Mouse (Mus musculus) spleen, adult 18-20 months (tissue): ENCODE results near the gene Cacna1d.

Experiments used
- DNase-seq, 2 experiments: peaks; one replicate each; pipeline ENCODE4 v3.0.0; 2022; ENCODE audit warnings: mixed read lengths in 2 of 2

Gene Cacna1d

DNA sequence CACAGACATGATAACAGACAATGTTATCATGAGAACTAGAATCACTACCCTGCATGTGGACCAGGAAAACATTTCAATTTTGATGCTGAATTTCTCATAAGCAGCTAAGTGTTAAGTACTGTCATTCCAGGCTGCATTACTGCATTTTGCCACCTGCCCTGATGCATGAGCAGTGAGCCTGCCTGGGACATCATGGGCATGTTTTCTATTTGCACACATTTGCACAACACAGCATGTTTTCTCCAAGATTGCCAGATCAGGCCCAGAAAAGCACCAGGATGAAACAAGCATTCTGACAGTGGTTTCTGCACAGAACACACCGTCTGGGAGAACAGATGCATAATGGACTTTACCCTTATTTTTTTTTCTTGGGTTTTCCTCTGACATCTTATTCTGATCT is 294.3 kb downstream of the Cacna1d start:
- no peak for DNase-seq

DNA sequence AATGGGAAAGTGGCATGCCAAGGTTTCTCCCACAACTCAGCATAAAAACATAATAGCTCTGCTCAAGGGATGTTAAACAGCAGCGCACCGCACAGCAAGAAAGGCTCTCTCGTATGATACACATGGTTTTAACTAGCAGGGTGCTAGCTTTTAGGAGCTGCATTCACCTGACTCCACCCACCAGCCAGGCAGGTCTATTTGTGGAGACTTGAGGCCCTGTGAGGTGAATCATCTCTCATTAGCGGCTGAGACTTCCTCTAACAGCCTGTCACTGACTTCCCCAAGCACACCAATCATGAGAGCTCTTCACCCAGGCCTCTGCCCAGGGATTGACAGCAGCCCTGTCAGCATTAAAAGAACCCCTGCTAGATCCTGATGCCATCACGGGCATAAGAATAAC is 295.0 kb downstream of the Cacna1d start:
- peak; percentile 55 to 59 for DNase-seq

DNA sequence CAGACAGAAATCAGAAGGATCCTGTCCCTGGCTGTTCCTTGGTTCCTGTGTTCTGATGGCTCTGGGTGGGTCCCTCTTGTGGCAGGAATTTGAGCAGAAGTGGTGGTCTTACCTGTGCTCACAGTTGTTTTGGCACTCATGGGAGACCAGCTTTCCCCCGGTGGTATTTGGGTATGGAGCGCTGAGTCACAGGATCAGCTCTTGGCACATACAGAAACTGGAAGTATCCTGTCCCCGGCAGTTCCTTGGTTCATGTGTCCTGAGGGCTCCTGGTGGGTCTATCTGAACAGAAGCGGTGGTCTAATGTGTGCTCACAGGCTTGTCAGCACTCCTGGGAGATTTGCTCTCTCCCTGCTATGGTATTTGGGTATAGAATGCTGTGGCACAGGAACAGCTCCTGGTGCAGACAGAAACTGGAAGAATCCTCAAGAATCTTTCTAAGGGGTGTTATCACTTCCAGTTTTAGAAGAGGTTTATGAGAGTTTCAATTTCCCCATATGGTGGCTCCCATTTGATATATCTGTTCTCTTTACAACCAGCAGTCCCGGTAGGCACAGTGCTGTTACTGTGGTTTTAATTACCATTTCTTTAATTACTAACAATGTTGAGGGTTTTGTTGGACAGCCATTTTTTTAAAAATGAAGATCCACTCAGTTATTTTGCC is 300.8 kb downstream of the Cacna1d start:
- no peak for DNase-seq

DNA sequence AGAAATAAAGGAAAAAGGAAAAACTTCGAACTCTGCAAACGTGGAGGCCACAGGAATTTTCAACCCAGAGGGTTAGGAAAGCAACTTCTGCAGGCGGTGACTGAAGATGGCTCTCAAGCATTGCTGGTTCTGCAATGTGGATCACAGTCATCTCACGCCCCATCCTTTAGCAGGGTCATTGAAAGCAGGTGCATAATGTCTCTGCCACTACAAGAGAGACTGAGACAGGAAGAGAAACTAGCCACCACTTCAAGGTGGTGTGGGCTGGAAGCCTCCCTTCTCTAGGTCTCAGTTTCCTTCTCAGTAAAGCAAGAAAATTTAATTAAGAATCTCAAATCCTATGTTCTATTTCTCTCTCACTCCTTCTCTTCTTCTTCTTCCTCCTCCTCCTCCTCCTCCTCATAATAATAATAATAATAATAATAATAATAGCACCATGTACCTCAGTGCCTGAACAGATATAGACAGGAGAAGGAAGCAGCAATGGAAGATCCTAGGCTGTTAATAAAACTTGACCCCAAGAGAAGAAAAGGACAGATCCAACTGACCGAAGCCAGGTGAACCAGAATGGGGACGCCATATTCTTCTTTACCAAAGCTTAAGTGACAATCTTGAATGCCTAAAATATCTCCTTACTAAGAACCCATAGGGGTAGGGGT is 305.5 kb downstream of the Cacna1d start:
- no peak for DNase-seq

DNA sequence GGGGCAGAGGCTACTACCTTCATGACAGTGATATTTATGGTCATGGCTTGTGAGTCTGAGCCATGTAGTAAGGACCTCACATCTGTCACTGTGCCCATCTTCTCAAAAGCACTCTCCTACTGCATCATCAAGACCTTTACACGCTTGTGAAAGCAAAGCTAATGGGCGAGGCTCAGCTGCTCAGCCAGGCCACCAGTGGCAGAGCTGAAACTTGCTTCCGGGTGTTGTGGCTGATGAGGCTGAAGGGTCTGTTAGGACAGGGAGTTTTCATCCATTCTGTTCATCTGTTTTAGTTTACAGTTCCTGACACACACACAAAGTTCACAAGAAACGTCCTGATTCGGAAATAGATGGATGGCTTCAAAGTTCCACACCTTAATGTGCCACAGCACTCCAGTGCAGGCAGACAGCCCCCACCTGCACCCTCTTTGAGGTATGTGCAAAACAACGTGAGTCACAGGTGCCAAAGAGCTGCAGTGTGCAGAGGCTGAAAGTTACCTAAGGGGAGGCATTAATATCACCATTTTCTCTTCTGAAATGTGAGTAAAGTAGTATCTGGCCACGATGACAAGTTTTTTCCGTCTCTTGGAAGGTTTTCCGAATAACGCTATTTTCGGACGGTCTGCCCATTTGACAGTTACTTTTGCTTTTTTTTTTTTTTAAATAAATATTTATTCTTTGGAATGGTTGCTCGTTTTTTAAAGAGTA is 306.7 kb downstream of the Cacna1d start:
- DNase-seq, result no peak

DNA sequence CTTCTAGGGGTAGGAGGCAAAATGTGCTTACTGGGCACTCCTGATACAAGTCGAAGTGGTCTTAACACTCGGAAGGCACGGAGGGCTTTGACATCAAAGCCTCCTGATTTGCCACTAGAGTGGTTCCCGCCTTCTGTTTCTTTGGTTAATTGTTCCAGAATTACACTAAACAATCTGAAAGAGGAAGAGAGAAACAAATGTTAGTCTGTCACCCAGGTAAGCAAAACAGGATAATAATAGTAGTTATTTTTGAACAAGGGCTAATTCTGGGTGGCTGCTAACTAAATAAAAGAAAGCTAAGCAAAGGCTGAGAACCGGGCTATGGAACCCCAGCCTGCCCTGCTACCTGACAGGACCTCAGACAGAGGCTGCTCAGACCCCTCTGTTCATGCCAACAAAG is 307.2 kb downstream of the Cacna1d start:
- DNase-seq, result no peak

DNA sequence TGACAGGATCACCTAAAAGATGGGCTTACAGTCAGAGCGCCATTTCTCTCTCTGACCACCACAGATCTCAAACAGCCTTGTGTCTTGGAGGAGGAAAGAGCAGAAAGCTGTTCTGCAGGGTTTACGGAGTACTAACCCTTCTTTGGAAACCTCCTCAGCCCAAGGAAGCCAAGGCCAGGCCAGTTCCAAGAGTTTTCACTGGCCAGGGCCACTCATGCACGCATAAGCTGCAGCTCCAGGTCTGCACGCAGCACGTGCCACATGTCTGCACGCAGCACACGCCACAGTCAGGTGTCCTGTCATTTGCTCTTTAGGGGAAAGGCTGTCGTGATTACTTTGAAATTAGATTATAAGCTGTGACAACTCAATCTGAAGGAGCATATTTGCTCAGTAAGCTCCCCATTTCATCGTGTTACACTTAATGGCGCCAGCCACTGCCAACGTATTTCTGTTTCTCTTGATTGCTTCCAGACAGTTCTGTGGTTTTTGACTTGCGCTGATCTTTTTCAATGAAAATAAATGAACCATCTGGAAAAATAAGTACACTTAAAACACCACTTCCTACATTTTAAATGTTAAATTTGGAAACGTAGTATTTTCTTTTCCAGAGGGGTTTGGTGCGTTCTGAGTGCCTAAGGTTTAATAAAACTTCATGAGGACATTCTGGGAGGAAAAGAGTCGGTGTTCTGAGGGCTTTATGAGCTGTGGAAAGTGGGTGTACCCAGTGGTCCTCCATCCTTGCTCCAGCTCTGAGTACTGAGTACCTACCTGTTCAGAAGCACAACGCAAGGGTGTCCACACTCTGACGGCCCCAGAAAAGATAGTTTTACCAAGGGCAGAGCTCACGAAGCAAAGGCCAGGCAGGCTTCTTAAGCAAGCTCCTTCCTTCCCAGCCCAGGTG is 308.4 kb downstream of the Cacna1d start:
- no peak for DNase-seq

DNA sequence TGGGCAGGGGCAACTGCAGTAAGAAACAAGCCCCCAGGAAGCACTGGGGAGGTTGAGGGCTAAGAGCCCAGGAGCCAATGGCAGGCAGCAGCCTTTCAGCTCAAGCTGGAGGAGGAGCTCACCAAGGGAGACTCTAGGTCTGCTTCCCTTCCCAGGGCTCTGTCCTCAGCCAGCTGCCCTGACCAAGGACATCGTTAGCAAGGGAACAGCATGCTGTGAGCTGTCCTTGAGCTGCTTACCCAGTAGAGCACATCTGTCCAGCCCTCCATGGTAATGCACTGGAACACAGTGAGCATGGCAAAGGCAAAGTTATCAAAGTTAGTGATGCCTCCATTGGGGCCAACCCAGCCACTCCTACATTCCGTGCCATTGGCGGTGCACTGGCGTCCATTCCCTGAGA is 312.9 kb downstream of the Cacna1d start:
- DNase-seq, result no peak

DNA sequence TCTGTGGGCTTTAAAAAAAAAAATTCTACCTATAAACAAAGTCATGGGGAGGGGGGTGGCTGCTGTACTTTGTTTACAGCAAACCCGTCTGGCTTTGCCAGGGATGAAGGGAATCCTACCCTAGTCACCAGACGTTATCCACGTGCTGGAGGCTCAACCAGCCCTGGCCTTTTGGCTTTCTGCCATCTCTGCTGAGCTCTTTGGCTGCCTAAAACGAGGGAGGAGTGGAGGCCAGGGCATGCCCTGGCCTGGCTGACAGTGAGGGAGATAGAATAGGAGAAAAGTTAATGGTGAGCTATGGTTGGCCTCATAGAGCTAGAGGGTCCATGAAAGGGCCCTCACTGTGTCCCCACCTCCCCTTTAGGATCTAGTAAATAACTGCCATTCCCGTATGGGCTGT is 313.4 kb downstream of the Cacna1d start:
- DNase-seq, result no peak

DNA sequence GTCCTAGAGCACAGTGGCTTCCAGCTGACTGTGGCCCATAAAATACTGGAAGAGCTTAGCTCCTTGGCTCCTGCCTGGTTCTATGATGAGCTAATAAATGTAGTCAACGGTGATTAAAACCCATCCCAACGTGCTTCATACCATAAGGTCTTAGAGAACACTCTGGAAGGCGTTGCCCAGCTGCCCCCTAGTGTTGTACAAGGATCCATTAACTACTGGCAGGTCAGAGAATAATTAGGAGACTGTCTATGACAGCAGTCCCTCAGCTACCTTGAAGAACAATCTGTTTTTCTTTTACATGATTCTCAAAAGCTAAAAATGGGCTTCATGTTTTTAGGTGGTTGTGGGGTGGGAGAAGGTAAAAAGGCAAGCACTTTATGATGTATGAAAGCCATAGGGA is 315.9 kb downstream of the Cacna1d start:
- no peak for DNase-seq

DNA sequence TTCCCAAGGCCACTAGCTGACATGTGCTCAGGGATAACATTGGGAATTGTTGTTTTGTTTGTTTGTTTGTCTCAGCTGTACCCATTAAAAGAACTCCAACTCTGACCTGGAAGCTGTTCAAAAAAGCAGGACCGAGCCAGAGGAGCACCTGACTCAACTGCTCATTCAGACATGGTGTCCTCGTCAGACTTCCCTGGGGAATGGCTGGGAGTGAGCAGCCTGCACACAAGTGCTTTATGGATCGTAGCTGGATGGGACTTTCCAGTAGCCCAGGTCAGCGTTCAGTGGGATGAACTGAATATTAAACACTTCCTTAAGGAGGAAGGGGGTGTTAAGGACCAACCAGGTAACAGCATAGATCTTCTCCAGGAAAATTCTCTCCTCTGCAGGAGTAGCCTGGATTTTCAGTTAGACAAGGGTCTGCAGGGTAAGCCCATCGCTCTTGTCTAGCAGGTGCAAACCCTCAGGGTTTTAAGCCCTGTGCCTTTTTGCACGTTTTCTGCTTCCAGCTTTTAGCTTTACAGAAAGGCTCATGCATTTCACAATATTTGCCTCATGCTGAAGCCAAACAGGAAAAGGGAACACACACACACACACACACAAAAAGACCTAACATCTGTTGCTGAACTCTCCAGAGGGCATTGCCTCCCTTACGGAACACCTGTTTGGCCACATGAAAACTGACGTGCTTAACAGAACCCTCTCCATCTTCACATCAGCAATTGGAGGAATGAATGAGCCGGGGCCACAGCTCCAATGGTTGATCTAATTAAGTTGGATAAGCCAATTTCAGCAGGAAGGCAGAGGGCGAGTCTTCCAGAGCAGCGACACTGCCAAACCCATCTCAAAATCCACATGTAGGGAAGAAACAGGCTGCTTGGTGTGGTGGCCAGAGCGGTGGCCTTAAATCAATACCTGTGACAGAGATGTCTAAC is 318.2 kb downstream of the Cacna1d start:
- DNase-seq, result no peak

DNA sequence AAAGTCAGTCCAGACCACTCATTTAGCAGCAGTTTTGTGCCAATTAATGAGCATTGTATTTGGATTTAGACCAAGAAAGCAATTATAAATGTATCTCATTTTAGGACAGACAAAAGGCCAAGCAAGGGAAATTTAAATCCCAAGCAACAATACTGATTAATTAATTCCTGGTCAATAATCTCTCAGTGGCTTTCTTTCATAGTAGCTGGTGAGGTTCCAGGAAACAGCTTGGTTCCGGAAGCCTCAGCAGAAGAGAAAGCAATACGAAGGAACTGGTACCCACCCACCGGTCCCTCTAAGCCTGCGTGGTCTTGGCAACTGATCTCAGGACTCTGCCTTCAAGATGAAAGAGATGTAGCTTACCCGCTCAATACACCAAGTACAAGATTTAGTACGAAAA is 319.7 kb downstream of the Cacna1d start:
- DNase-seq, result no peak

DNA sequence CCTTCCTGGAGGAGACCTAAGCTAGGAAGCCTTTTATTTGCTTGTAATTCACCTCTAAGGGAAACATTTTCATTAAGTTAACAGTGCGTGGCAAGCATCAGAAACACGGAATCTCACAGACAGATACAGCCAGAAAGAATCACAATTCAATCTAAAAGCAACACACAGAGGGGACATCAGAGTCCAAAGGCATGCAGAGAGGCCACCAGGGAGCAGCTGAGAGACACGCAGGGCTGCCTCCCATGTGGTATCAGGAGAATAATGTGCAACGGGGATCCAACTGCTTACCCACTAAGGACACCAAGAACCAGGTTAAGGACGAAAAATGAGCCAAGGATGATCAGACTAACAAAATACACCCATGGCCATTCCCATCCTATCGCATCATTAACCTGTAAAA is 320.2 kb downstream of the Cacna1d start:
- DNase-seq, result no peak

DNA sequence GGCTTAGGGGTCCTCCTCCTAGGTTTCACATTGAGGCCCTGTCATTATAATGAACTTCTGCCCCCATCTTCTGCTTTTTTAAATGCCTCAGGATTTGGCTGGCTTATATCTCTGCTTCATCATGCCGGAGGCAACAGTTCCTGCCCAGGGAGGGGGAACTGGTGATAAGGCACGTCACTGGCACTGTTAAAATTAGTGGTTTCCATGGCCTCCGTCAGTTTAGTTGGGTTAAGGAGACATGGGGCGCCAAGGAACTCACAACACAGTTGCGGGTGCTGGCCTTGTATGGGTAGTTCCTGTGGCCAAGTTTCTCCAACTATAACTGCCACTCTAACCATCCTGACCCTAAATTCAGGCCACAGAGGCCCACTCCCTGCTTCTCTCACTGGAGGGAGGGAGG is 321.8 kb downstream of the Cacna1d start:
- no peak for DNase-seq

DNA sequence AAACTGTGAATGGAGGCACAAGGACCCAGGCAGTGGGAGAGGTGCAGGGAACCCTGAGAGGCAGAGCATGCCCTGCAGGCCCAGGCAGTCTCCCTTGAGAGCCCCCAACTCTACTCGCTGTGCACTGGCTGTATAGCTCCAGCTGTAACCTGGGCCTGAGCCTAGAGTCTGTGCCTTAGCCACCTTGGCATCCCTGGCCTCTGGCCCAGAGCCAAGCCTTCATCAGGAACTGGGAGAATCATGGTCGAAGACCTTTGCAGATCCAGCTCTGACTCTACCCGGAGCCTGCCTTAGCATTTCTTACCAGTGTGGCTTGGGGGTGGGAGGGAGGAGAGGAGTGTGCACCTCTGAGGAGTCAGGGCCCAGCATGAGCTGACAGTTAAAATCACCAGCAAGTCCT is 322.4 kb downstream of the Cacna1d start:
- no peak for DNase-seq

DNA sequence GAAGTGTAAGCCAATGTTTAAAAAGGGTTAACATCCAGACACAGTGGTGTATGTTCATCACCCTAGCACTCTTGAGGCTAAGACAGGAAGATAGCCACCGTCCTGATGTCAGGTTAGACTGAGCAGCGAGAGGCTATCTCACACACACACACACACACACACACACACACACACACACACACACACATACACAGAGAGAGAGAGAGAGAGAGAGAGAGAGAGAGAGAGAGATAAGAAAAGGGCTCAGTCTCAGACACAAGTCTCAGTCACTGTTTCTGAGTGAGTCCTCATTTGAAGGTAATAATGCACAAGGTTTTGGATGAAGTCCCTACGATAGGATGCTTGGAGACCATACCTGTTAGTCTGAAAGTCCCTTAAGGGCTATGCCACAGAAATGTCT is 322.9 kb downstream of the Cacna1d start:
- no peak for DNase-seq

DNA sequence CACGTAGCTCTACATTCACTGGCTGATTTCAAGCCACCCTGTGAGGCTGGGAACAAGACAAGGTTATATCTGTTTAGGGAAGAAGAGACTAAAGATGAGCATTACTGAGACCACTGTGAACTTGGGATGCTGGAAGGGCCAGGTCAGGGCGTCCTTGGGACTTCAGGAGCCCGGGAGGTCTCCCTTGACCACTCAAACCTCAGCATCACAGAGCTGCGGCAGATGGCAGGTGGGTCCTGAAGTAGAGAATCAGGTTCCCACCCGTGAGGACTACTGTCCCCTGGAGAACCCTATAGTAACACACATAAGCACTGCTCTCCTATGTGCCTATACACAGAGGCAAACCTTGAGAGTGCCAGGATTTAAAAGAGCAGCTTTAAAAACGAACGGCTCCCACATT is 323.6 kb downstream of the Cacna1d start:
- DNase-seq, result no peak

DNA sequence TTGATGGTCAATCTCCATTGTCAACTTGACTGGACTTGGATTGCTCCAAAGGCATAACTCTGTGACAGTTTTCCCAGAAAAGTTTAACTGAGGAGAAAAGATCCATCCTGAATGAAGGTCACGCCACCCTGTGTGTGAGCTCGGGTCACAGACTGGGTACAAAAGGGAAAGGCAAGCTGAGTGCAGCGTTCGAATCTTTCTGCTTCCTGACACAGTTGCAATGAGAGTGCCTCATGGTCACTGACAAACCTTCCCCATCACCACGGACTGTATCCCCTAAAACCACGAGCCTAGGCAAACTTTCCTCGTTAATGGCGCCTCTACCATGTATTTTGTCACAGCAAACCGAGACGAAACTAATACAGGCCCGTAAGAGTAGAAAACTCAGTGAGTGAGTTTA is 325.2 kb downstream of the Cacna1d start:
- DNase-seq, result no peak

DNA sequence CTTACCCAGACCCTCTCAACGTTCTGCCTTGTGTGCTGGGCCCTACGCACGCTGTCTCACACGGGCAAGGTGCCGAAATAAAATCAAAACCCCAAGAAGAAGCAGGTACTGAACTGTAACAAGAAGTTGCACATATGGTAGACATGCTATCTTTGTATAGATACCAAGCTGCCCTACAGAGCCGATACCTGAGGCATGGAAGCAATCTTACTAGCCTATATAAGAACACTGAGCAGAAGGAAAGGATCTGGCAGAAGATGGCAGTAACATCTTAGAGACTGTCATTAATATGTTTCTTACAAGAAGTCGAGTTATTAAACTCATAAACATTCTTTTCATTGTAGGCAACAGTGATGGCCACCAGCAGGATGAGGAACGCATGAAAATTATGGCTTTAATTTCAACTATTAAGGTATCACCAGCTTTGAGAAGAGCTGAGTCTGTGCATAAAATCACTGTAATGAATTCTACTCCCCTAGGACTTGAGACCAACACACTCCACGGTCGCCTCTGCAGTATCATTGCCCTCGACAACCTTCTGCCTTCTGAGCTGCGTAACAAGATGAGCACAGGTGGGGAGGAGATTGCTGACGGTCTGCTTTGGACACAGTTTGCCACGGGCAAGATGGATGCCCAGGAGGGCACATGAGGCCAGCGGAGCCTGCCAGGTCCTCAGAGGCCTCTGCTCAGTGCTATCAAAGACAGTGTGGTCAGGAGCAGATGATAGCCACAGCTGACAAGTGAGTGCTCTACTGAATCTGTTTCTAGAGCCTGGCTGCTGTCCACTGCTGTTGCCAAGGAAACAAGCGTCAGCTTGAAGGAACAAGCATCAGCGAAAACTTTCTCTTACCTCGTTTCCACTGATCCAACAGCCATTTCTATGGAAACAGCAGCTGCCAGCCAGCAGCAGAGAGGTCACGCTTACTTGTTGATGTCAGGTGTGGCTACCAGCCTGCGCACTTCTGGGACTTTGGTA is 327.2 kb downstream of the Cacna1d start:
- DNase-seq, result no peak

DNA sequence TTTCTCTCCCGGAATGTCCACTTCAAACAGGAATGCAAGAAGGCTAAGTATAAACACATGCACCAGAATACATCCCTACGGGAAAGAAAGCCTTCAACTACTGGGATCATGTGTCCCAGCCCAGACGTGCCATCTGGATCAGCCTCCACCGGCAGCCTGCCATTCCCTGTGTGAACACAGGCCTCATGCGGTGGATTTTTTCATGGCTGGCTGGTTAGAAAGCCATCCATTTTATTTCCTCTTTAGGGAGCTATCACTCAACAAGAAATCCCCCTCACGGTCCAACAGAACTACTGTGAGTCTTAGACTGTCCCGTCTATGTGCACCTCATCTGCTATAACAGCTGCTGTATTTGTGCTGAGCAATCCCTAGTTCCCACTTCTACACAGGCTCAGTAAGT is 343.5 kb downstream of the Cacna1d start:
- DNase-seq, result no peak
